Mouse (Mus musculus) lung, embryonic 14.5 days (tissue): ENCODE data around the gene Hdac6. TPM values are rescaled to one million over a fixed set of nuclear protein-coding genes. Genes with fewer than 3 reads are reported as not detected.

Experiments used
- ATAC-seq: fragments of 200-750 bp; cut with Nextera tagmentation; 2 replicates; pipeline ENCODE4 v1.8.0; 2017; ENCODE audit warnings: mild to moderate bottlenecking, moderate TSS enrichment, moderate library complexity; ENCODE audit not compliant: insufficient read depth
- DNase-seq: peaks from one replicate; pipeline ENCODE4 v3.0.0-alpha.2; 2015
- H3K27ac ChIP-seq: fragments of 300-500 bp; sonication (generic); 2 replicates; pipeline ENCODE4 v1.5.1; 2014; ENCODE audit warnings: low read depth, mild to moderate bottlenecking, moderate library complexity
- H3K27me3 ChIP-seq: fragments of 300-500 bp; sonication (generic); 2 replicates; pipeline ENCODE4 v1.6.1; 2014; ENCODE audit warnings: low read length, control low read depth; ENCODE audit not compliant: insufficient read depth
- H3K36me3 ChIP-seq: fragments of 300-500 bp; sonication (generic); 2 replicates; pipeline ENCODE4 v1.6.1; 2014; ENCODE audit warnings: control low read depth; ENCODE audit not compliant: insufficient read depth
- H3K4me1 ChIP-seq: fragments of 300-500 bp; sonication (generic); 2 replicates; pipeline ENCODE4 v1.6.1; 2014; ENCODE audit warnings: antibody characterized with exemption, control low read depth; ENCODE audit not compliant: insufficient read depth
- H3K4me2 ChIP-seq: fragments of 300-500 bp; sonication (generic); 2 replicates; pipeline ENCODE4 v1.6.1; 2014; ENCODE audit warnings: mild to moderate bottlenecking
- H3K4me3 ChIP-seq: fragments of 300-500 bp; sonication (generic); 2 replicates; pipeline ENCODE4 v1.5.1; 2014; ENCODE audit warnings: low read depth, low read length
- H3K9ac ChIP-seq: fragments of 300-500 bp; sonication (generic); 2 replicates; pipeline ENCODE4 v1.6.1; 2014
- H3K9me3 ChIP-seq: fragments of 300-500 bp; sonication (generic); 2 replicates; pipeline ENCODE4 v1.6.1; 2016; ENCODE audit warnings: low read depth, low read length, control low read depth
- CTCF ChIP-seq: IDR thresholded peaks from 2 replicates; pipeline ENCODE4 v1.5.1; 2016; ENCODE audit warnings: antibody characterized with exemption, low read depth
- WGBS: fragments of 180-500 bp; shearing (Covaris S2); extraction: QIAGEN DNeasy Blood & Tissue Kit; methylation state at CpG from one replicate; pipeline ENCODE4 v1.1.7; 2014; 5-methylcytosine and 5-hydroxymethylcytosine counted together
- polyA plus RNA-seq: library from polyadenylated mRNA; unstranded; fragments of >200 nt; fragmentation: Nextera tagmentation; extraction: Ambion mirVana; gene quantifications from 2 replicates; pipeline ENCODE4 v1.2.1, GENCODE M21; 2014

Gene Hdac6
- polyA plus RNA-seq = 23.7 and 29.1 TPM in 2 replicates

GRCm38 (mm10) chrX:7947108-7947899 lies at the start of gene Hdac6:
Gene Hdac6, minus strand, starts transcription at chrX:7947889.
- 13% methylated on average over 35 of the region's 37 CpGs for WGBS
- H3K27me3 ChIP-seq = no peaks in the 10 kb centered on the region
- peak within 1 kb of the TSS; percentile 62 for H3K4me2 ChIP-seq
- DNase-seq (no peak), ATAC-seq (peak; percentile 36)
- no peaks in the 10 kb centered on the region for H3K36me3 ChIP-seq
- peak within 1 kb of the TSS; percentile 48 for H3K9ac ChIP-seq
- no peak for TF ChIP-seq CTCF
- H3K4me1 ChIP-seq = no peaks in the 10 kb centered on the region
- no peak within 1 kb of the TSS for H3K27ac ChIP-seq
- H3K9me3 ChIP-seq = no peaks in the 10 kb centered on the region
- H3K4me3 ChIP-seq = peak within 1 kb of the TSS; percentile 48

- no peaks in the 10 kb centered on the region for H3K36me3 ChIP-seq
- H3K4me3 ChIP-seq = no peak overlapping the region
- no peaks in the 10 kb centered on the region for H3K27me3 ChIP-seq
- H3K4me2 ChIP-seq = no peak overlapping the region
- H3K27ac ChIP-seq = no peak overlapping the region
- ATAC-seq (peak; percentile 21; the same call in 1 of the 2 replicates), DNase-seq (peak; percentile 18)
- no peaks in the 10 kb centered on the region for H3K9me3 ChIP-seq
- H3K4me1 ChIP-seq = no peaks in the 10 kb centered on the region
- TF ChIP-seq CTCF = no peak
- WGBS = 56% methylated on average over 10 of the region's 10 CpGs
- no peak overlapping the region for H3K9ac ChIP-seq
These were observed 45.5 kb upstream of the Hdac6 start for GRCm38 (mm10) chrX:7993068-7993735.

GRCm38 (mm10) chrX:7992379-7993067 lies 44.8 kb upstream of the Hdac6 start:
- no peaks in the 10 kb centered on the region for H3K4me1 ChIP-seq
- H3K4me3 ChIP-seq = no peak overlapping the region
- DNase-seq (no peak), ATAC-seq (no peak)
- 53% methylated on average over 8 of the region's 8 CpGs for WGBS
- no peak overlapping the region for H3K4me2 ChIP-seq
- no peak overlapping the region for H3K9ac ChIP-seq
- no peaks in the 10 kb centered on the region for H3K9me3 ChIP-seq
- TF ChIP-seq CTCF = no peak
- H3K36me3 ChIP-seq = no peaks in the 10 kb centered on the region
- H3K27ac ChIP-seq = no peak overlapping the region
- no peaks in the 10 kb centered on the region for H3K27me3 ChIP-seq

GRCm38 (mm10) chrX:7981368-7981767 lies 33.7 kb upstream of the Hdac6 start:
- no peaks in the 10 kb centered on the region for H3K27me3 ChIP-seq
- no peak for TF ChIP-seq CTCF
- H3K9ac ChIP-seq = no peak overlapping the region
- H3K9me3 ChIP-seq = no peaks in the 10 kb centered on the region
- 90% methylated on average over 7 of the region's 7 CpGs for WGBS
- DNase-seq = no peak
- no peaks in the 10 kb centered on the region for H3K36me3 ChIP-seq
- no peak overlapping the region for H3K4me3 ChIP-seq
- H3K27ac ChIP-seq = no peak overlapping the region
- no peak overlapping the region for H3K4me2 ChIP-seq
- ATAC-seq = no peak
- no peaks in the 10 kb centered on the region for H3K4me1 ChIP-seq

- no peak within 1 kb of the TSS for H3K4me3 ChIP-seq
- H3K4me1 ChIP-seq = no peaks in the 10 kb centered on the region
- no peak within 1 kb of the TSS for H3K9ac ChIP-seq
- 93% methylated on average over 11 of the region's 11 CpGs for WGBS
- ATAC-seq = no peak
- DNase-seq = no peak
- H3K36me3 ChIP-seq = no peaks in the 10 kb centered on the region
- no peaks in the 10 kb centered on the region for H3K9me3 ChIP-seq
- no peaks in the 10 kb centered on the region for H3K27me3 ChIP-seq
- H3K4me2 ChIP-seq = no peak within 1 kb of the TSS
- no peak within 1 kb of the TSS for H3K27ac ChIP-seq
- no peak for TF ChIP-seq CTCF
These were observed 30.2 kb upstream of the Hdac6 start, which contains the start of gene Gata1 for GRCm38 (mm10) chrX:7977892-7978291. Gene Gata1, minus strand, starts transcription at chrX:7978071.

- H3K9me3 ChIP-seq = no peaks in the 10 kb centered on the region
- TF ChIP-seq CTCF = no peak
- ATAC-seq (no peak), DNase-seq (no peak)
- no peak overlapping the region for H3K9ac ChIP-seq
- no peaks in the 10 kb centered on the region for H3K27me3 ChIP-seq
- H3K4me3 ChIP-seq = no peak overlapping the region
- no peaks in the 10 kb centered on the region for H3K36me3 ChIP-seq
- H3K4me1 ChIP-seq = no peaks in the 10 kb centered on the region
- no peak overlapping the region for H3K27ac ChIP-seq
- no peak overlapping the region for H3K4me2 ChIP-seq
- 50% methylated on average over 4 of the region's 4 CpGs for WGBS
These were observed 23.6 kb upstream of the Hdac6 start for GRCm38 (mm10) chrX:7971292-7971691.

- WGBS = 78% methylated on average over 3 of the region's 3 CpGs
- TF ChIP-seq CTCF = no peak
These were observed 21.2 kb upstream of the Hdac6 start for GRCm38 (mm10) chrX:7968899-7969298.

More at GRCm38 (mm10) chrX:7968899-7969298, 21.2 kb upstream of the Hdac6 start:
- Histone ChIP-seq H3K4me3 (no peak overlapping the region), H3K9ac (no peak overlapping the region), H3K9me3 (no peaks in the 10 kb centered on the region), H3K4me2 (no peak overlapping the region), H3K27ac (no peak overlapping the region), H3K36me3 (no peaks in the 10 kb centered on the region), H3K27me3 (no peaks in the 10 kb centered on the region), H3K4me1 (no peaks in the 10 kb centered on the region)
- DNase-seq (no peak), ATAC-seq (no peak)
